Mouse (Mus musculus): ENCODE measurements around the gene Stk32b. TPM values are rescaled to one million over a fixed set of nuclear protein-coding genes. Genes with fewer than 3 reads are reported as not detected.

The Stk32b gene
- polyA plus RNA-seq, 1 experiment: 0.44 TPM

DNA sequence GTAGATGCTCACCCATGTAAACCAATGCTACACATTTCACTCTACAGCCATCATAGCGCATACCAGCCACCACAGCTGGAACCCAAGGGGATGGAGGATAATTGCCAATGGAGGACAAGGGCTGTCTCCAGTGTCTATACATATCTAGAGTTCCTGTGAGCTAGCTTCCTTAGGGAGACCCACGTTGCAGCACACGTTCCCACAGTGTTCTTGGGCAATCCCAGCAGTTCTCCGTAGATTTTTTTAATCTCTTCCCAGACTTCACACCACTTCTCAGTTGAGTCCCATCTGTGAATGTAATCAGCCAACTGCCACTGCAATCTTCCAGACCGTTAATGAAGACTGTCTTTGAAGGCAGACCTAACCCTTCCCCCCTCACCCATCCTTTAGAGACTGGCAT is 165.3 kb downstream of the Stk32b start:
- Histone ChIP-seq H3K27ac (ENCODE audit: insufficient read depth, low read length) (no peak overlapping the region), H3K4me3 (ENCODE audit: insufficient read depth, low read length) (no peak overlapping the region), H3K4me1 (ENCODE audit: control insufficient read depth, insufficient read depth, low read length) (no peaks in the 10 kb centered on the region)
- TF ChIP-seq CTCF (IDR thresholded peaks at IDR 0.05; ENCODE audit: borderline replicate concordance, insufficient read depth, low read length) (no peak), POLR2A (IDR thresholded peaks at IDR 0.05; ENCODE audit: low read depth, low read length) (no peak)

DNA sequence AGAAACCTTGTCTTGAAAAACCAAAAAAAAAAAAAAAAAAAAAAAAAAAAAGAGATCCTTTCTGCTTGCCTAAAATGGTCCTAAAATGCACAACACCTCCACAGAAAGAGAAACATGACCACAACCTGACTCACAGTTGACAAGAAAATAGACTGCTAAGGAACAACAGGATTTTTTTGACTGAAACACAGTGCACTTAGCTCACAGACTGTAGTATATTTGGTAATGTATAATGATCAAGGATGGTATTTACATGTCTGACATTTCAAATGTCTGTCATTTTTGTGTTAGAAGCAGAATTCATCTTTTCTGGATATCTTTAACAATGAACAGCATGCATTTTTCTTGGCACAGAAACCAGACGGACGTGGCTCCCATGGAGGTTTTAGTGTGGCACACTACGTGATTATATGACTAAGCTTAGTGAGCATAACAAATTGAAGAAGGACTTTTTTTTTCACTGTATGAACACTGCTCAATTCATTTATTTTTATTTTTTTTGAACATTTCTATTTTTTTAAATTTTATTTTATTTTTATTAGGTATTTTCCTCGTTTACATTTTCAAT is 181.2 kb downstream of the Stk32b start:
- Histone ChIP-seq H3K4me3 (ENCODE audit: insufficient read depth, low read length) (no peak overlapping the region), H3K27ac (ENCODE audit: insufficient read depth, low read length) (no peak overlapping the region), H3K4me1 (ENCODE audit: control insufficient read depth, insufficient read depth, low read length) (no peaks in the 10 kb centered on the region)
- TF ChIP-seq CTCF (IDR thresholded peaks at IDR 0.05; ENCODE audit: borderline replicate concordance, insufficient read depth, low read length): no peak
- TF ChIP-seq POLR2A (IDR thresholded peaks at IDR 0.05; ENCODE audit: low read depth, low read length): no peak

DNA sequence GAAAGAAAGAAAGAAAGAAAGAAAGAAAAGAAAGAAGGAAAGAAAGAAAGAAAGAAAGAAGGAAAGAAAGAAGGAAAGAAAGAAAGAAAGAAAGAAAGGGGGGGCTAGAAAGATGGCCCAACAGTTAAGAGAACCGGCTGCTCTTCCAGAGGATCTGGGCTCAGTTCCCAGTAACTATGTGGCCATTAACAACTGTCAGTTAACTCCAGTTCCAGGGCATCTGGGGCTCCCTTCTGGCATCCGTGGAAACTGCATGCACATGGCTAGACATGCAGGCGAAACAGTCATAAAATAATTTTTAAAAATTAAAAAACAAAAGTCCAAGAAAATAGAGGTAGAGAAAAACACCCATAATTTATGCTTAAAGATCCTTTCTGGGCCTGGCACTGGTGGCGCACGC is 181.7 kb downstream of the Stk32b start:
- Histone ChIP-seq H3K4me3 (ENCODE audit: insufficient read depth, low read length) (no peak overlapping the region), H3K4me1 (ENCODE audit: control insufficient read depth, insufficient read depth, low read length) (no peaks in the 10 kb centered on the region), H3K27ac (ENCODE audit: insufficient read depth, low read length) (no peak overlapping the region)
- TF ChIP-seq POLR2A (IDR thresholded peaks at IDR 0.05; ENCODE audit: low read depth, low read length) (no peak), CTCF (IDR thresholded peaks at IDR 0.05; ENCODE audit: borderline replicate concordance, insufficient read depth, low read length) (no peak)

DNA sequence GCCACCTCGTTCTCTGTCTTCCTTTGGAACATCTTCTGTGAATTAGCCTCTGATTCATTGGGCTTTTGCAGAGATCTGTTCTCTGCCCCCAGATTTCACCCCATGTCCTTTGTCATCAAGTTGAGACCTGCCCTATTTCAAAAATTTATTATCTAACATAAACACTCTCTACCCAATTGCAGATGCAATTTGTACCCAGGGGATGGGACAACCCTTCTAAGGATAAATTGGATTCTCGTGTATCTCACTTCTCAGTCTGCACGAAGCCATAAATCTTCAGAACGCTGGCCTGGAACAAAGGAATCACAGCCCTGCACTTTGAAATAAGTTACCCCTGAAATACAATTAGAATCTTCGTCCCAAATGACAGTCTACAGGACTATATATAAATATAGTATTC is 191.6 kb downstream of the Stk32b start:
- TF ChIP-seq POLR2A (IDR thresholded peaks at IDR 0.05; ENCODE audit: low read depth, low read length): no peak
- TF ChIP-seq CTCF (IDR thresholded peaks at IDR 0.05; ENCODE audit: borderline replicate concordance, insufficient read depth, low read length): no peak
- Histone ChIP-seq H3K27ac (ENCODE audit: insufficient read depth, low read length) (no peak overlapping the region), H3K4me1 (ENCODE audit: control insufficient read depth, insufficient read depth, low read length) (no peaks in the 10 kb centered on the region; the same call in 1 of the 2 replicates), H3K4me3 (ENCODE audit: insufficient read depth, low read length) (no peak overlapping the region)

DNA sequence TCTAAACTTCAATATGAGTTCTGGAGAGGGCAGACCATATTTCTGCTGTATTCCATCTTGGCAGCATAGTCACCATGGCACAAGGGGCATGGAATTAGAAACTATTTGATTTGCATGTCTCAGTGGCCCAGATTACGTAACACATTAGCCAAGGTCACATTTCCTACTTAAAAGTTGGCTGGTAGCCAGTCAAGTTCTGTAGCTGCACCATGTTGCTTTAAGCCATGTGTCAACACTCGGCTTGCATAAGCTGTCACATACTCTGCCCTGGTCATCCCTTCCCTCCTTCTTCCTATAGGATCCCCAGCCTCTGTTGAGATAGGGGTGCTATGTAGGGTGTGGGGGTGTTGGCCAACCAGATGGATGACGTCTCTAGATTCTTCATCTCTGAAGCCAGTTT is 196.5 kb downstream of the Stk32b start:
- Histone ChIP-seq H3K27ac (ENCODE audit: insufficient read depth, low read length) (no peak overlapping the region), H3K4me1 (ENCODE audit: control insufficient read depth, insufficient read depth, low read length) (no peaks in the 10 kb centered on the region; the same call in 1 of the 2 replicates), H3K4me3 (ENCODE audit: insufficient read depth, low read length) (no peak overlapping the region)
- TF ChIP-seq POLR2A (IDR thresholded peaks at IDR 0.05; ENCODE audit: low read depth, low read length): no peak

DNA sequence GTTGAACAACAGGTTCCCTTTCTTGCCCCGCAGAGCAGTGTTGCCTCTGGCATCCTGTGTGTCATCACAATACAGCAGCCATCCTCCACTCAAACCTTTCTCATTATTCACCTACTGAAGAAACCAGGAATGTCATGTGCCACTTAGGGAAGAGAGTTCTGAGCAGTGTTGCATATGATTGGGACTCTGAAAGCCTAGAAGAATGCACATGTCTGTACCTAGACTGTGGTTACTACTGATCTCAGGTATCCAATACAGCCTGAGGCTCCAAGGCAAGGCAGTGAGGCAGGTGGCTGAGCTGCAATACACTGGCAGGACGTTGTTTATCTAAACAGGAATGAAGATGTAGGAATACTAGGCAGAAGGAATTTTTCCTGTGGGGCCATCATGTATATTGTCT is 204.5 kb downstream of the Stk32b start:
- TF ChIP-seq POLR2A (IDR thresholded peaks at IDR 0.05; ENCODE audit: low read depth, low read length): no peak
- no peak for TF ChIP-seq CTCF (IDR thresholded peaks at IDR 0.05; ENCODE audit: borderline replicate concordance, insufficient read depth, low read length)
- H3K4me3 ChIP-seq (ENCODE audit: insufficient read depth, low read length): no peak overlapping the region
- H3K27ac ChIP-seq (ENCODE audit: insufficient read depth, low read length): no peak overlapping the region
- H3K4me1 ChIP-seq (ENCODE audit: control insufficient read depth, insufficient read depth, low read length): no peaks in the 10 kb centered on the region

DNA sequence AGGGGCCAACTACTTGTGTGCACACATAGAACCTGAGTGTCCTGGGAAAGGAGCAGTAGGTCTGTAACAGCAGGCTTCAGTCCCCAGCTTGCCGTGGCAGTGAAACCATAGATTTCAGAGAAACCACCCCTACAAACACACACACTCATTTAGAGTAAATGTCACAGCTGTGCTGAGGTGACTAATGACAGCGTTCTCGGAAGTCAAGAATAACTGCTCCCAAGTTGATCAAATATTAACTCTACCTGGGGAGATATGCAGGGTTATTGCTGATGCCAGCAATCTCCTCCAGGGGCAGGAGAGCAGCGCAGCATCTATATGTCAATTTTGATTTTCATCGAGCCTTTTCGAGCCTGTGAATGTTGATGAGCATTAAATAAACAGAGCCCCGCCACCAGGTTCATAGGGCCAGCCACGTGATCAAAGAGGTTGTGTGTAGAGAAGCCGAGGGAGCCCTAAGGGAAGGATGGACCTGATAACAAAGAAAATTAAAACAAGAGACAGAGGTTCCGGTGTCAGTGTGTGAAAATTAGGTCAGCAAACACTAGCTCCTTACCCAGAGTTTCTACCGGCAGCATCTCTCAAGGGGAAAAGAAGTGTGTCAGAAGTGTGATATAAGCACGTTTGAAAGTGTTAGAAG is 210.0 kb downstream of the Stk32b start:
- Histone ChIP-seq H3K4me1 (ENCODE audit: control insufficient read depth, insufficient read depth, low read length) (no peaks in the 10 kb centered on the region), H3K4me3 (ENCODE audit: insufficient read depth, low read length) (no peak overlapping the region), H3K27ac (ENCODE audit: insufficient read depth, low read length) (no peak overlapping the region)
- TF ChIP-seq POLR2A (IDR thresholded peaks at IDR 0.05; ENCODE audit: low read depth, low read length) (no peak), CTCF (IDR thresholded peaks at IDR 0.05; ENCODE audit: borderline replicate concordance, insufficient read depth, low read length) (no peak)

DNA sequence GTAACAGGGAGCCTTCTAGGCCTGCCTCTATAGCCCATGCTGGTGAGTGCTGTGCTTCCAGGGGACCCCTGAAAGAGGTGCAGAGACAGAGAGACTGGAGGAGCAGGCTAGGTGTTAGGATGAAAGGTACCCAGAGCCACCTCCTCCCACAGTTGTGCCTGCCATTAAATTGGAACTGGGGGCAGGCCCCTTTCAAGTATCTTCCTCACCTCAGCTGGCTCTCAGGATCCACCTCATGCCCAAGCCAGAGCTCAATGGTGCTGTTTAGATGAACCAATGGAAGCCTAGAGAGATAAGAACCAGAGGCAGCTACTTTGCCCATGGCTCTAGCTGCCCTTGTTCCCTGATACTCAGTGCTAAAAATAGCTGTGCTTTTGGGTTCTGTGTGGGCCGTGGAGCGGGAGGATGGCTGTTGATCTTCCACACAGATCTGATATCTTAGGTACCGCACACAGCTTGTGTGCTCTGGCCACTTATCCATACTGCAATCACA is 221.9 kb downstream of the Stk32b start:
- Histone ChIP-seq H3K27ac (ENCODE audit: insufficient read depth, low read length) (no peak overlapping the region), H3K4me1 (ENCODE audit: control insufficient read depth, insufficient read depth, low read length) (no peaks in the 10 kb centered on the region), H3K4me3 (ENCODE audit: insufficient read depth, low read length) (no peak overlapping the region)
- TF ChIP-seq CTCF (IDR thresholded peaks at IDR 0.05; ENCODE audit: borderline replicate concordance, insufficient read depth, low read length) (no peak), POLR2A (IDR thresholded peaks at IDR 0.05; ENCODE audit: low read depth, low read length) (no peak)

DNA sequence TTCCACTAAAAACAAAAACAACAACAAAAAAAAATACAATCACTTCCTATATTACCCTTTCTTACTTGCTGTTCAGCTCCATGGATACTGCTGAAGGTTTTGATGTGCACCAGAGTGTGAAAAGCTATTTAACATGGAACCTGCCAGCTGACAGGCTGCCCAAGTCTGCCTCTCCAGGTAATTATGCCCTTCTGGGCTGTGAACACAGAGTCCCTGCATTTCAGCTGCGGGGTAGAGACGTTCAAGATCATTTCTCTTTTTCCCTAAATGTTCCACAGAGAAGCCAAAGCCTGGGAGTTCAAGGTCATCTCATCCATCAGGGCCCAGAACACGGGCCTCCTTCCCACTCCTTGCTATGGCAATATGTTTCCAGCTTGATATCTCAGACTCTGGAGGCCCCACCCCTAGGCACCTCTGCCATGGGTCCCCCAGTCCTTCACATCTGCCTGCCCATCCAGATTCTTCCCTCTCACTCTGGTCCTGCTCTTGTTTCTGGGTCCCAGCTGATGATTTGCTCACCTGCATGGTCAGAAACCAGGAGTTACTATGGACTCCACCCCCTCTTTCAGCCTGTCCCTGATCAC is 244.9 kb downstream of the Stk32b start:
- Histone ChIP-seq H3K4me1 (ENCODE audit: control insufficient read depth, insufficient read depth, low read length) (no peaks in the 10 kb centered on the region), H3K4me3 (ENCODE audit: insufficient read depth, low read length) (no peak overlapping the region), H3K27ac (ENCODE audit: insufficient read depth, low read length) (no peak overlapping the region)
- TF ChIP-seq CTCF (IDR thresholded peaks at IDR 0.05; ENCODE audit: borderline replicate concordance, insufficient read depth, low read length): no peak
- no peak for TF ChIP-seq POLR2A (IDR thresholded peaks at IDR 0.05; ENCODE audit: low read depth, low read length)

DNA sequence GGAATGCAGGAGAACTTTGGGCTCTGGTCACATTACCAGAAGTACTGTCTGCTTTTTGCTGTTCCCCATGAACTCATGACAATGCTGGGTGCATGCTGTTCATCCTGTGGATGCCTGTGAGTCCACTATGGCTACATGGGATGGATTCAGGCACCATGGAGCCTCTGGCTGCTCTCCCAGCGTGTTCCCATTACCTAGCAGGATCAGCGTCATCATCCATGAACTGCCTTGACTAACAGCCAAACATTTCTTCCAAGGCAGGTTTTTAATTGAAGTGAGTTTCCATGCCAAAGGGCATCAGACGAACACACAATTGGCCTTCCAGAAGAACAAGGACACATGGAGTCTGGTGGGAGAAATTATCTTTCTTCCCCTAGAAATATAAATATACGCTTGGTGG is 245.4 kb downstream of the Stk32b start:
- TF ChIP-seq POLR2A (IDR thresholded peaks at IDR 0.05; ENCODE audit: low read depth, low read length): no peak
- Histone ChIP-seq H3K27ac (ENCODE audit: insufficient read depth, low read length) (no peak overlapping the region), H3K4me1 (ENCODE audit: control insufficient read depth, insufficient read depth, low read length) (no peaks in the 10 kb centered on the region), H3K4me3 (ENCODE audit: insufficient read depth, low read length) (no peak overlapping the region)
